In the genomic region with DNA sequence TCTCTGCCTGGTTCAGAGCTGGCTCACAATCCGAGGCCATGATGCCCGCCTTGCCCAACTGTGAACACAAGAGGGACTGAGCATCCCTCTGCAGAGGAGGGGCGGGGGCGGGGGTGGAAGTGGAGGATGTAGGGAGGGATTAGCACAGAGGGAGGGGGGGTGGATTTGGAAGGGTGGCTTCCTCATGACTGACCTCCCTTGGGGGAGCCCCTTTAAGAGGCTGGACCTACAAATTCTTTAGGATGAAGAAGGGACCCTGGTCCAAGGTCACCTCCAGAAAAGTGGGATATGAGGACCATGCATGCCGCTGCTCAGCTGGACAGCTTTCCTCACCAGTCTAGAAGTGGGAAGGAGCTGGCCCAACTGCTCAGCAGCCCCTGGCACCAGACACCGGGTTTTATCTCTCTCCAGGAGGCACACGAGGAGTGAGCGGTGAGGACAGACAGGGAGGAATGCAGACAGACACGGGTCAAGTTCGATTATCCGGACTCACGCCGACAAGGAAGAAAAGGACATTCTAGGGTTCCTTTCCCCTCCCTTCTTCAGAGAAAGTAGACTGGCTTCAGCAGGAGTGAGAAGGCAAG, we compare ENCODE assay signal across 8 mouse cellular contexts. TPM values are rescaled to one million over a fixed set of nuclear protein-coding genes. Genes with fewer than 3 reads are reported as not detected.
A peak's percentile ranks its signal among the peaks of the same experiment; 100 is the strongest.
DNase-seq lines count a peak whose midpoint lies in the region; ATAC-seq and TF ChIP-seq lines count a peak whose summit lies in the region.

No protein-coding gene starts in this region.

- H3K4me3 ChIP-seq in heart, embryonic 14.5 days (ENCODE audit: control insufficient read depth in 1 of 2, insufficient read depth in 1 of 2, low read depth in 1 of 2, low read length in 2 of 2), result peak overlapping the region; percentile 80 to 88
- peak overlapping the region; percentile 83 for H3K4me3 ChIP-seq in ES-Bruce4 (ENCODE audit: low read depth, low read length)
- H3K4me3 ChIP-seq in hindbrain, postnatal 0 days (ENCODE audit: low read length), result peak overlapping the region; percentile 92
- H3K4me3 ChIP-seq in midbrain, embryonic 16.5 days (ENCODE audit: low read depth, low read length), result peak overlapping the region; percentile 89

- 7% methylated on average over 13 of the region's 13 CpGs for WGBS in heart, embryonic 14.5 days
- WGBS in hindbrain, postnatal 0 days, result 4% methylated on average over 13 of the region's 13 CpGs
- WGBS in midbrain, embryonic 16.5 days, result 0% methylated on average over 13 of the region's 13 CpGs

- peak overlapping the region; percentile 84 for H3K9ac ChIP-seq in heart, embryonic 14.5 days (ENCODE audit: low read length)
- H3K9ac ChIP-seq in ES-Bruce4 (ENCODE audit: low read depth, poor library complexity, severe bottlenecking), result peak overlapping the region; percentile 73; the same call in 1 of the 2 replicates
- peak overlapping the region; percentile 91 for H3K9ac ChIP-seq in hindbrain, postnatal 0 days (replicated peaks; ENCODE audit: low read length)
- H3K9ac ChIP-seq in midbrain, embryonic 16.5 days (ENCODE audit: low read depth, low read length), result peak overlapping the region; percentile 75

- H3K4me2 ChIP-seq in heart, embryonic 14.5 days (ENCODE audit: low read length), result peak overlapping the region; percentile 96
- H3K4me2 ChIP-seq in hindbrain, postnatal 0 days (ENCODE audit: low read depth, low read length), result peak overlapping the region; percentile 75
- H3K4me2 ChIP-seq in midbrain, embryonic 16.5 days (ENCODE audit: low read length), result peak overlapping the region; percentile 96

- no peaks in the 10 kb centered on the region for H3K9me3 ChIP-seq in heart, embryonic 14.5 days (ENCODE audit: control insufficient read depth, low read length)
- H3K9me3 ChIP-seq in ES-Bruce4 (replicated peaks; ENCODE audit: control insufficient read depth, insufficient read depth, low read length, poor library complexity, severe bottlenecking), result no peaks in the 10 kb centered on the region
- H3K9me3 ChIP-seq in hindbrain, postnatal 0 days (ENCODE audit: low read length), result no peaks in the 10 kb centered on the region
- no peaks in the 10 kb centered on the region for H3K9me3 ChIP-seq in midbrain, embryonic 16.5 days (replicated peaks; ENCODE audit: control insufficient read depth, low read length, poor library complexity, severe bottlenecking)

- no peak for TF ChIP-seq CTCF in ES-Bruce4 (IDR thresholded peaks at IDR 0.05; ENCODE audit: low read depth, low read length)
- TF ChIP-seq CTCF in hindbrain, postnatal 0 days (IDR thresholded peaks at IDR 0.05; ENCODE audit: low read depth), result peak; percentile 28; the same call in 1 of the 2 replicates

- no peak for ATAC-seq in heart, embryonic 14.5 days (ENCODE audit: insufficient number of reproducible peaks, insufficient read depth, low FRiP score, low read depth)
- ATAC-seq in hindbrain, postnatal 0 days, result no peak
- no peak for ATAC-seq in midbrain, embryonic 16.5 days
- no peak for ATAC-seq in granulocyte monocyte progenitor cell, adult 5-6 weeks (replicated peaks; ENCODE audit: poor library complexity, severe bottlenecking)

- no peak for TF ChIP-seq POLR2A in ES-Bruce4 (IDR thresholded peaks at IDR 0.05; ENCODE audit: insufficient read depth, low read length)

- H3K36me3 ChIP-seq in heart, embryonic 14.5 days (ENCODE audit: control insufficient read depth, insufficient read depth, low read length), result peaks cover 28% of the 10 kb centered on the region
- H3K36me3 ChIP-seq in ES-Bruce4 (ENCODE audit: control insufficient read depth, insufficient read depth, low read length, poor library complexity, severe bottlenecking), result no peaks in the 10 kb centered on the region; the same call in 1 of the 2 replicates
- H3K36me3 ChIP-seq in hindbrain, postnatal 0 days (ENCODE audit: insufficient read depth, low read length), result 0 out of 2 replicates have a peak, but pooled peaks cover 3% of the 10 kb centered on the region
- H3K36me3 ChIP-seq in midbrain, embryonic 16.5 days (ENCODE audit: control insufficient read depth, insufficient read depth, low read length), result peaks cover 9% of the 10 kb centered on the region

- no peak for DNase-seq in heart, adult 9 months (ENCODE audit: low spot score in 2 of 2)
- DNase-seq in cerebellum, postnatal 14 days, result peak; percentile 69 to 71
- DNase-seq in hindbrain, postnatal 0 days (ENCODE audit: low spot score), result peak; percentile 56
- no peak for DNase-seq in urinary bladder, postnatal 4 days (ENCODE audit: low spot score in 2 of 2)

- H3K4me1 ChIP-seq in heart, embryonic 14.5 days (ENCODE audit: control insufficient read depth in 2 of 2, insufficient read depth in 2 of 2, low read length in 2 of 2), result peaks cover 10 to 21% of the 10 kb centered on the region in 2 experiments; a peak in 3 of 4 replicates
- H3K4me1 ChIP-seq in ES-Bruce4 (ENCODE audit: control insufficient read depth, insufficient read depth, low read length), result peaks cover 2% of the 10 kb centered on the region
- peaks cover 32% of the 10 kb centered on the region for H3K4me1 ChIP-seq in hindbrain, postnatal 0 days (ENCODE audit: insufficient read depth, low read length)
- peaks cover 43% of the 10 kb centered on the region for H3K4me1 ChIP-seq in midbrain, embryonic 16.5 days (ENCODE audit: control insufficient read depth, insufficient read depth, low read length)

- no peak for TF ChIP-seq EP300 in ES-Bruce4 (IDR thresholded peaks at IDR 0.05; ENCODE audit: insufficient read depth, low read depth, low read length)

- no peaks in the 10 kb centered on the region for H3K27me3 ChIP-seq in heart, embryonic 14.5 days (ENCODE audit: control insufficient read depth, insufficient read depth, low read length)
- no peaks in the 10 kb centered on the region for H3K27me3 ChIP-seq in ES-Bruce4 (ENCODE audit: control insufficient read depth, insufficient read depth, low read length, poor library complexity, severe bottlenecking)
- H3K27me3 ChIP-seq in hindbrain, postnatal 0 days (ENCODE audit: insufficient read depth, low read length), result no peaks in the 10 kb centered on the region
- H3K27me3 ChIP-seq in midbrain, embryonic 16.5 days (ENCODE audit: control insufficient read depth, insufficient read depth, low read depth, low read length), result no peaks in the 10 kb centered on the region

- peak overlapping the region; percentile 39 to 92 for H3K27ac ChIP-seq in heart, embryonic 14.5 days (replicated peaks in 1 of 2; ENCODE audit: control insufficient read depth in 1 of 2, insufficient read depth in 1 of 2, low read depth in 2 of 2, low read length in 2 of 2)
- no peak overlapping the region for H3K27ac ChIP-seq in ES-Bruce4 (ENCODE audit: insufficient read depth, low read length)
- peak overlapping the region; percentile 87; the same call in 1 of the 2 replicates for H3K27ac ChIP-seq in hindbrain, postnatal 0 days
- peak overlapping the region; percentile 98; the same call in 1 of the 2 replicates for H3K27ac ChIP-seq in midbrain, embryonic 16.5 days (ENCODE audit: low read length)

RNA-seq across cellular contexts. Expression of a gene that starts 1.1 kb away (rescaled TPM):
- polyA plus RNA-seq in heart, embryonic 14.5 days (2014; fragmentation: Nextera tagmentation; extraction: Ambion mirVana), result 19.0 and 20.2 TPM in 2 replicates
- 10.2 and 12.8 TPM in 2 replicates for polyA plus RNA-seq in ES-Bruce4 (2011; ENCODE audit: insufficient read depth, insufficient read length, low read depth, missing spikeins)
- total RNA-seq in hindbrain, postnatal 0 days (2014; rRNA removed), result 380 and 389 TPM in 2 replicates
- 149 and 158 TPM in 2 replicates for polyA plus RNA-seq in hindbrain, postnatal 0 days (2015; fragmentation: Nextera tagmentation; extraction: Ambion mirVana)
- polyA plus RNA-seq in midbrain, embryonic 16.5 days (2015; fragmentation: Nextera tagmentation; extraction: Ambion mirVana), result 134 and 161 TPM in 2 replicates
- 13.0 and 17.9 TPM in 2 replicates for total RNA-seq in granulocyte monocyte progenitor cell, adult 5-6 weeks (2014; fragmentation: Nextera tagmentation)
- total RNA-seq in granulocyte monocyte progenitor cell, adult 5-6 weeks (2017), result 6.3 and 10.1 TPM in 2 replicates

RNA-seq across cellular contexts. Expression of a gene that starts 1.2 kb away (rescaled TPM):
- polyA plus RNA-seq in heart, embryonic 14.5 days (2014; fragmentation: Nextera tagmentation; extraction: Ambion mirVana), result 22.3 and 23.0 TPM in 2 replicates
- polyA plus RNA-seq in ES-Bruce4 (2011; ENCODE audit: insufficient read depth, insufficient read length, low read depth, missing spikeins), result 10.1 and 10.5 TPM in 2 replicates
- total RNA-seq in hindbrain, postnatal 0 days (2014; rRNA removed), result 43.9 and 45.4 TPM in 2 replicates
- 30.5 and 33.6 TPM in 2 replicates for polyA plus RNA-seq in hindbrain, postnatal 0 days (2015; fragmentation: Nextera tagmentation; extraction: Ambion mirVana)
- polyA plus RNA-seq in midbrain, embryonic 16.5 days (2015; fragmentation: Nextera tagmentation; extraction: Ambion mirVana), result 36.5 and 42.8 TPM in 2 replicates
- 15.4 and 16.2 TPM in 2 replicates for total RNA-seq in granulocyte monocyte progenitor cell, adult 5-6 weeks (2014; fragmentation: Nextera tagmentation)
- total RNA-seq in granulocyte monocyte progenitor cell, adult 5-6 weeks (2017), result 13.2 and 16.8 TPM in 2 replicates

RNA-seq across cellular contexts. Expression of a gene that starts 16.1 kb away (rescaled TPM):
- 0.09 TPM in 1 of 2 replicates, not detected in the other for polyA plus RNA-seq in heart, embryonic 14.5 days (2014; fragmentation: Nextera tagmentation; extraction: Ambion mirVana)
- polyA plus RNA-seq in ES-Bruce4 (2011; ENCODE audit: insufficient read depth, insufficient read length, low read depth, missing spikeins), result 0.39 and 0.96 TPM in 2 replicates
- not detected in 2 replicates for total RNA-seq in hindbrain, postnatal 0 days (2014; rRNA removed)
- polyA plus RNA-seq in hindbrain, postnatal 0 days (2015; fragmentation: Nextera tagmentation; extraction: Ambion mirVana), result 0.15 and 0.16 TPM in 2 replicates
- polyA plus RNA-seq in midbrain, embryonic 16.5 days (2015; fragmentation: Nextera tagmentation; extraction: Ambion mirVana), result 0.09 and 0.22 TPM in 2 replicates
- not detected in 2 replicates for total RNA-seq in granulocyte monocyte progenitor cell, adult 5-6 weeks (2014; fragmentation: Nextera tagmentation)
- total RNA-seq in granulocyte monocyte progenitor cell, adult 5-6 weeks (2017), result not detected in 2 replicates

Comparison
In these comparisons a context has a peak if more than half of its experiments do, and no peak if none do; other contexts are left out.
1. DNase-seq: peak in cerebellum, postnatal 14 days (2 of 2) and hindbrain, postnatal 0 days (single experiment); none in heart, adult 9 months (0 of 2) and urinary bladder, postnatal 4 days (0 of 2).
2. Peak in every context shown above with its lines, with median percentiles within 50 percentile points of each other: H3K4me2 ChIP-seq, H3K4me3 ChIP-seq and H3K9ac ChIP-seq.